Mouse (Mus musculus): ENCODE data around the gene Atp2a3. TPM values are rescaled to one million over a fixed set of nuclear protein-coding genes. Genes with fewer than 3 reads are reported as not detected.
A peak's percentile ranks its signal among the peaks of the same experiment; 100 is the strongest.

The Atp2a3 gene
- polyA plus RNA-seq, 1 experiment from 2014 or later: 1.5 TPM

DNA sequence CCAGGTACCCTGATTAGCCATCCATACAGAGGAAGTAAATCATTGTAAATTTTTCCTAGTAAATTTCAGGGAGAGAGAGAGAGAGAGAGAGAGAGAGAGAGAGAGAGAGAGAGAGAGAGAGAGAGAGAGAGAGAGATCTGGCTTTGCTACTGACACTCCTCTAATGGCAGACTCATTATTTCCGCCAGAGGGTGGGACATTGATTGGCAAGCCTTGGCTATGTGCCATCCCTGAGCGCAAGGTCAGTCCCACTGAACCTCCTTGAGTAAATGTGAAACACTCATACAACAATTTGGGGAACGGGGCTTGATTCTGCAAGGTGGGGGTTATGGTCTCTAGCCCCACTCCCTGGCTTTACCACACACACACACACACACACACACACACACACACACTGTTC is 46.1 kb downstream of the Atp2a3 start:
- 80% methylated on average over 3 of the region's 3 CpGs for WGBS
- Histone ChIP-seq H3K9me3 (no peaks in the 10 kb centered on the region), H3K9ac (replicated peaks) (no peak overlapping the region), H3K27me3 (peaks cover 32% of the 10 kb centered on the region), H3K4me3 (replicated peaks) (no peak overlapping the region), H3K4me1 (replicated peaks) (no peaks in the 10 kb centered on the region), H3K4me2 (no peak overlapping the region), H3K27ac (no peak overlapping the region), H3K36me3 (no peaks in the 10 kb centered on the region)
- no peak for ATAC-seq (ENCODE audit: insufficient number of reproducible peaks, insufficient read depth, low FRiP score, low TSS enrichment, low read depth)

- Histone ChIP-seq H3K27ac (no peak overlapping the region), H3K4me1 (replicated peaks) (no peaks in the 10 kb centered on the region), H3K36me3 (no peaks in the 10 kb centered on the region), H3K9me3 (no peaks in the 10 kb centered on the region), H3K27me3 (peaks cover 32% of the 10 kb centered on the region), H3K9ac (replicated peaks) (no peak overlapping the region), H3K4me3 (replicated peaks) (no peak overlapping the region), H3K4me2 (no peak overlapping the region)
- ATAC-seq (ENCODE audit: insufficient number of reproducible peaks, insufficient read depth, low FRiP score, low TSS enrichment, low read depth): no peak
- WGBS: 62% methylated on average over 11 of the region's 11 CpGs
Observed at GRCm38 (mm10) chr11:73007698-73008481, 46.9 kb downstream of the Atp2a3 start.

GRCm38 (mm10) chr11:73008826-73009225 is 47.9 kb downstream of the Atp2a3 start:
- no peaks in the 10 kb centered on the region for H3K9me3 ChIP-seq
- H3K27me3 ChIP-seq: peaks cover 32% of the 10 kb centered on the region
- no peak overlapping the region for H3K27ac ChIP-seq
- WGBS: 56% methylated on average over 2 of the region's 2 CpGs
- H3K4me2 ChIP-seq: no peak overlapping the region
- H3K36me3 ChIP-seq: no peaks in the 10 kb centered on the region
- H3K4me3 ChIP-seq (replicated peaks): no peak overlapping the region
- no peaks in the 10 kb centered on the region for H3K4me1 ChIP-seq (replicated peaks)
- H3K9ac ChIP-seq (replicated peaks): no peak overlapping the region
- ATAC-seq (ENCODE audit: insufficient number of reproducible peaks, insufficient read depth, low FRiP score, low TSS enrichment, low read depth): no peak

DNA sequence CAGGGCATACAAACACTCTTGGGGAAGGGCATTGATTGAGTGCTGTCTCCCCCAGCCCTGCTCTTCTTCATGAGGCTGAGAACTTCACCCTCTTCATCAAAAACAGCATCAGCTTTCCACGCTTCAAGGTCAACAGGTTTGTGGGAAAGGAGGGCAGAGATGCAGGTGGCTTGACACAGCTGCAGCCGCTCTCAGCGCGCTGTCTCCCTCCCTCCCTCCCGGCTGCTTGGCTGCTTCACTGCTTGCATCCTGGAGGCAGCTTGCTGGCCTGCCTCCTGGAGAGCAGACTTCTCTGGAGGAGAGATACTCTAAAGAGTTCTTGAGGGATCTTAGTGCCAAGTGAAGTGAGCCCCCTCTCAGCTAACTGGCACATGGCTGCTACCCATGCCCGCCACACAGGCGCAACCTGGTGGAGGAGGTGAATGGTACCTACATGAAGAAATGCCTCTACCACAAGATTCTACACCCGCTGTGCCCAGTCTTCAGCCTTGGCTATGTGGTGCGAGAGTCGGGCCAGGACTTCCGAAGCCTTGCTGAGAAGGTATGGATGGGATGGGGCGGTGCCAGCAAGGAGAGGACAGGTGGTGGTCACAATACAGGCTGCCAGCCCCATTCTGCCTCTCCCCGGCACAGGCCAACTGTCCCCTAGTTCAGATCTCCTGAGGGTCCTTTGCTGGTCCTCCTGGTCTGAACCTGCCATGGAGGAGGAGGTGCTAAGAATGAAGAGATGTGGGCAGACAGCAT is 48.7 kb downstream of the Atp2a3 start:
- no peak for ATAC-seq (ENCODE audit: insufficient number of reproducible peaks, insufficient read depth, low FRiP score, low TSS enrichment, low read depth)
- H3K9me3 ChIP-seq: no peaks in the 10 kb centered on the region
- H3K9ac ChIP-seq (replicated peaks): no peak overlapping the region
- no peak overlapping the region for H3K27ac ChIP-seq
- no peak overlapping the region for H3K4me2 ChIP-seq
- 50% methylated on average over 13 of the region's 13 CpGs for WGBS
- no peaks in the 10 kb centered on the region for H3K36me3 ChIP-seq
- no peak overlapping the region for H3K4me3 ChIP-seq (replicated peaks)
- no peaks in the 10 kb centered on the region for H3K4me1 ChIP-seq (replicated peaks)
- peaks cover 35% of the 10 kb centered on the region for H3K27me3 ChIP-seq

DNA sequence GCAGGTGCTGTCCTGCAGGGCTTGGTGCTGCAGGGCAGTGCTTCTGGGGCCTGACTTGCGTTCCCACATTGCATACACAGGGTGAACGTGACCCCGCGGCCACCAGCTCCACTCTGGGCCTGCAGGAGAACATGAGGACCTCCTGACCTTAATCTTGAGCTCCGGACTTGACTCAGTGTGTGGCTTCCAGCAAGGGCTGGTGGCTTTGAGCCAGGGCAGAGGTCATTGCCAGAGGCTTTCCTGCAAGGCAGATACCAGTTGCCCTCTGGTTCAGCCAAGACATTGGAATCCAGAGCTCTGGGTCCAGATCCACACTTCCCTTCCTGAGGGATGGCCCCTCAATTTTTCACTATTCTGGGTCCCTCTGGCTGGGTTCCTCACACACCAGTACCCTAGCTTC is 53.0 kb downstream of the Atp2a3 start:
- Histone ChIP-seq H3K4me2 (no peak overlapping the region), H3K27ac (no peak overlapping the region), H3K27me3 (peaks cover 35% of the 10 kb centered on the region), H3K4me1 (replicated peaks) (no peaks in the 10 kb centered on the region), H3K4me3 (replicated peaks) (no peak overlapping the region), H3K9ac (replicated peaks) (no peak overlapping the region), H3K36me3 (no peaks in the 10 kb centered on the region), H3K9me3 (no peaks in the 10 kb centered on the region)
- no peak for ATAC-seq (ENCODE audit: insufficient number of reproducible peaks, insufficient read depth, low FRiP score, low TSS enrichment, low read depth)
- 77% methylated on average over 5 of the region's 5 CpGs for WGBS

DNA sequence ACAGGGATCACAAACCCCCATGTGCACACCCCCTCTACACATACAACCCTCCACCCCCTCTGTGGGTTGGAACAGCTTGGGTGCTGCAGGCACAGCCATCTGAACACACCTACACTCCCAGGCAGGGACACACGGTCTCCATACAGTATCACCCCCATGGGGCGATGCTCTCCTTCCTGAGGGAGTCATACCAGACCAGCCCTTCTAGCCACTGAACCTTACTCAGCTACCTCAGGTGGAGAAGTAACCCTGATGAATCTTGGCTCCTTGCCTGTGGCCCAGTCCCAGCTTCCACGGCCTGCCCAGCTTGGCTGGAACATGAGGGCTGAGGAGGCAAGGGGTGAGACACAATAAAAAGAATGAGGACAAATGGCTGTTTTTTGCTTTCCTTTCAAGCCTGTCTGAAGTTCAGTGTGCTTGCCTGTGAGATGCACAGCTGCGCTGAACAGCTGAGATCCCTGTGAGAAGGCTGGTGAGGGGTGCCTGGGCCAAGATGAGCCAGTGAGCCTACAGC is 53.9 kb downstream of the Atp2a3 start:
- H3K9ac ChIP-seq (replicated peaks): no peak overlapping the region
- H3K4me2 ChIP-seq: no peak overlapping the region
- no peaks in the 10 kb centered on the region for H3K36me3 ChIP-seq
- H3K9me3 ChIP-seq: no peaks in the 10 kb centered on the region
- H3K27me3 ChIP-seq: peaks cover 35% of the 10 kb centered on the region
- H3K27ac ChIP-seq: no peak overlapping the region
- H3K4me3 ChIP-seq (replicated peaks): no peak overlapping the region
- WGBS: 87% methylated on average over 4 of the region's 4 CpGs
- no peak for ATAC-seq (ENCODE audit: insufficient number of reproducible peaks, insufficient read depth, low FRiP score, low TSS enrichment, low read depth)
- peaks cover 7% of the 10 kb centered on the region for H3K4me1 ChIP-seq (replicated peaks)

DNA sequence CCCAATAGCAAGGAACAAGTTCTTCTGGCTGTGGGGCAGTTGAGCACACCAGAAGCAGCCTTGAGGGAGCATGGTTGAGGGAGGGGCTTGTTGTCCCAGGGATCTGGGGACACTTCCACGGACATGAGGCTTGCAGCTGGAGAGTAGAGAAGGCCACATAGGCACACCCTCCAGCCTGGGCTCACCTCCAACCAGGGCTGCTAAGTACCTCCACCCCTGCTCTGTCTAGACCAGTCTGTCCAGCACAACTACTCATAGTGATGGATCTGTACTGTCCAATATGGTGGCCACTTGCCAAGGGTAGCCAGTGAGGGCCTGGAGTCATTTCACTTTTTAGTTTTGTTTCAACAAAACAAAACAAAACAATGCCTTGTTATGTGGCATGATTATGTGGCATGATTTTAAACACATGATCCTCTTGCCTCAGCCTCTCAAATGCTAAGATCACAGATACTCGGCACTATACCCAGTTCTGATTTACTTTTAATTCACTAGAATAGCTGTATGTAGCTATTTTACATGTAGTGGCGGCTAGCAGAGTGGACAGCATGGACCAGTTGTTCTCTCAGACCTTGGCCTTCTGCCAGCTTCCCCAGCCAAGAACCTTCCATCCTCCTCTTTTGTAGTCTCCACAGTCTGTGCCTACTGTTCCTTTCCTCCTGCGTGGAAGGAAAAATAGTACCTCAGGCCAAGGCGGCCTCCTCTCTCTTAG is 54.6 kb downstream of the Atp2a3 start:
- H3K9ac ChIP-seq (replicated peaks): no peak overlapping the region

GRCm38 (mm10) chr11:73016103-73016420 is 55.1 kb downstream of the Atp2a3 start:
- H3K27ac ChIP-seq: no peak overlapping the region
- 73% methylated on average over 6 of the region's 6 CpGs for WGBS
- no peak overlapping the region for H3K4me2 ChIP-seq
- peaks cover 8% of the 10 kb centered on the region for H3K4me1 ChIP-seq (replicated peaks)
- no peak overlapping the region for H3K4me3 ChIP-seq (replicated peaks)
- H3K27me3 ChIP-seq: peaks cover 37% of the 10 kb centered on the region
- no peaks in the 10 kb centered on the region for H3K9me3 ChIP-seq
- H3K36me3 ChIP-seq: no peaks in the 10 kb centered on the region
- no peak overlapping the region for H3K9ac ChIP-seq (replicated peaks)
- ATAC-seq (ENCODE audit: insufficient number of reproducible peaks, insufficient read depth, low FRiP score, low TSS enrichment, low read depth): no peak

More for the DNA sequence above, 54.6 kb downstream of the Atp2a3 start:
- no peak for ATAC-seq (ENCODE audit: insufficient number of reproducible peaks, insufficient read depth, low FRiP score, low TSS enrichment, low read depth)
- 72% methylated on average over 5 of the region's 5 CpGs for WGBS
- Histone ChIP-seq H3K36me3 (no peaks in the 10 kb centered on the region), H3K27ac (no peak overlapping the region), H3K4me3 (replicated peaks) (no peak overlapping the region), H3K27me3 (peaks cover 35% of the 10 kb centered on the region), H3K9me3 (no peaks in the 10 kb centered on the region), H3K4me2 (no peak overlapping the region), H3K4me1 (replicated peaks) (peaks cover 8% of the 10 kb centered on the region)

GRCm38 (mm10) chr11:73018471-73019146 is 57.6 kb downstream of the Atp2a3 start, which contains the start of gene Camkk1:
TSS of gene Camkk1 (plus strand) at chr11:73019008.
- Histone ChIP-seq H3K27me3 (peaks cover 55% of the 10 kb centered on the region), H3K4me3 (replicated peaks) (peak within 1 kb of the TSS; percentile 67), H3K9ac (replicated peaks) (peak within 1 kb of the TSS; percentile 69), H3K36me3 (no peaks in the 10 kb centered on the region), H3K4me2 (peak within 1 kb of the TSS; percentile 98), H3K27ac (no peak within 1 kb of the TSS), H3K4me1 (replicated peaks) (peaks cover 18% of the 10 kb centered on the region), H3K9me3 (no peaks in the 10 kb centered on the region)
- 1% methylated on average over 57 of the region's 57 CpGs for WGBS
- ATAC-seq (ENCODE audit: insufficient number of reproducible peaks, insufficient read depth, low FRiP score, low TSS enrichment, low read depth): peak; percentile 94

- peak overlapping the region; percentile 69 for H3K9ac ChIP-seq (replicated peaks)
Observed at GRCm38 (mm10) chr11:73019147-73019795, 58.3 kb downstream of the Atp2a3 start.

More at GRCm38 (mm10) chr11:73019147-73019795, 58.3 kb downstream of the Atp2a3 start:
- H3K36me3 ChIP-seq: no peaks in the 10 kb centered on the region
- H3K27ac ChIP-seq: no peak overlapping the region
- H3K4me2 ChIP-seq: peak overlapping the region; percentile 98
- peaks cover 25% of the 10 kb centered on the region for H3K4me1 ChIP-seq (replicated peaks)
- peak overlapping the region; percentile 67 for H3K4me3 ChIP-seq (replicated peaks)
- peak; percentile 69 for ATAC-seq (ENCODE audit: insufficient number of reproducible peaks, insufficient read depth, low FRiP score, low TSS enrichment, low read depth)
- H3K27me3 ChIP-seq: peaks cover 52% of the 10 kb centered on the region
- under 1% methylated on average over 46 of the region's 46 CpGs for WGBS
- no peaks in the 10 kb centered on the region for H3K9me3 ChIP-seq

Measured in limb, embryonic 12.5 days (tissue).